In genomic region chr2:134911360-134911759, GRCm38 (mm10) we compare ENCODE assay signal across 16 mouse cellular contexts.
DNase-seq lines count a peak whose midpoint lies in the region; ATAC-seq and TF ChIP-seq lines count a peak whose summit lies in the region.
"Had no signal": no experiment of that assay in that cellular context is flagged by ENCODE, and none has a peak within 500 bp of the region (broad histone marks: within the 10 kb centered on the region; RNA-seq: fewer than 3 reads in every experiment).

No protein-coding gene starts in this region.

- no peaks in the 10 kb centered on the region for H3K4me1 ChIP-seq in midbrain, embryonic 12.5 days
- H3K4me1 ChIP-seq in midbrain, postnatal 0 days (ENCODE audit: insufficient read depth, low read length) = no peaks in the 10 kb centered on the region
- peaks cover 4% of the 10 kb centered on the region for H3K4me1 ChIP-seq in hindbrain, embryonic 14.5 days (replicated peaks; ENCODE audit: control insufficient read depth, insufficient read depth, low read length)
- H3K4me1 ChIP-seq in olfactory bulb, adult 2 months (ENCODE audit: control insufficient read depth, insufficient read depth, low read length) = peaks cover 16% of the 10 kb centered on the region

- no peak for TF ChIP-seq POLR2A in olfactory bulb, adult 2 months (IDR thresholded peaks at IDR 0.05; ENCODE audit: insufficient read depth, low read depth, low read length)

- H3K4me2 ChIP-seq in midbrain, embryonic 12.5 days (replicated peaks) = no peak overlapping the region
- H3K4me2 ChIP-seq in midbrain, postnatal 0 days (ENCODE audit: low read depth, low read length, poor library complexity, severe bottlenecking) = no peak overlapping the region
- H3K4me2 ChIP-seq in hindbrain, embryonic 14.5 days (replicated peaks) = no peak overlapping the region
- H3K4me2 ChIP-seq: heart, embryonic 12.5 days had no signal

- no peak for TF ChIP-seq CTCF in midbrain, postnatal 0 days (IDR thresholded peaks at IDR 0.05)
- no peak for TF ChIP-seq CTCF in olfactory bulb, adult 2 months (IDR thresholded peaks at IDR 0.05; ENCODE audit: insufficient read depth, low read depth, low read length)

- intact Hi-C loops in heart, postnatal 25 days (cut with DNase I) = no loop called here

- no peaks in the 10 kb centered on the region for H3K36me3 ChIP-seq in midbrain, embryonic 12.5 days
- H3K36me3 ChIP-seq in midbrain, postnatal 0 days (ENCODE audit: insufficient read depth, low read length) = no peaks in the 10 kb centered on the region
- no peaks in the 10 kb centered on the region for H3K36me3 ChIP-seq in hindbrain, embryonic 14.5 days (replicated peaks; ENCODE audit: control insufficient read depth, insufficient read depth)
- H3K36me3 ChIP-seq: heart, embryonic 12.5 days had no signal

- ATAC-seq in cerebellum, adult (ENCODE audit: insufficient number of reproducible peaks, low FRiP score, low TSS enrichment) = peak; percentile 21; the same call in 1 of the 2 replicates
- ATAC-seq in midbrain, embryonic 12.5 days (ENCODE audit: low FRiP score, low read depth) = peak; percentile 27; the same call in 1 of the 2 replicates
- no peak; the same call in 1 of the 2 replicates for ATAC-seq in midbrain, postnatal 0 days (ENCODE audit: low FRiP score)
- no peak for ATAC-seq in hindbrain, embryonic 14.5 days (ENCODE audit: low FRiP score)

- H3K9me3 ChIP-seq in midbrain, embryonic 12.5 days = no peaks in the 10 kb centered on the region
- H3K9me3 ChIP-seq in midbrain, postnatal 0 days (ENCODE audit: low read length) = no peaks in the 10 kb centered on the region
- H3K9me3 ChIP-seq in hindbrain, embryonic 14.5 days (ENCODE audit: control insufficient read depth, low read length) = no peaks in the 10 kb centered on the region
- H3K9me3 ChIP-seq: heart, embryonic 12.5 days; megakaryocyte, embryonic 14.5 days had no signal

- 88% methylated on average over 6 of the region's 6 CpGs for WGBS in midbrain, embryonic 12.5 days
- 84% methylated on average over 6 of the region's 6 CpGs for WGBS in midbrain, postnatal 0 days
- WGBS in hindbrain, embryonic 14.5 days = 68% methylated on average over 6 of the region's 6 CpGs
- 84% methylated on average over 6 of the region's 6 CpGs for WGBS in olfactory bulb, adult 2 months

- no peak overlapping the region for H3K4me3 ChIP-seq in midbrain, embryonic 12.5 days
- H3K4me3 ChIP-seq in midbrain, postnatal 0 days (ENCODE audit: low read depth, low read length) = no peak overlapping the region
- H3K4me3 ChIP-seq in hindbrain, embryonic 14.5 days (replicated peaks; ENCODE audit: low read length) = no peak overlapping the region
- no peak overlapping the region for H3K4me3 ChIP-seq in olfactory bulb, adult 2 months (ENCODE audit: insufficient read depth, low read depth, low read length)
- H3K4me3 ChIP-seq: heart, embryonic 12.5 days; megakaryocyte, embryonic 14.5 days had no signal

- H3K9ac ChIP-seq in midbrain, embryonic 12.5 days (replicated peaks) = no peak overlapping the region
- no peak overlapping the region for H3K9ac ChIP-seq in midbrain, postnatal 0 days (replicated peaks; ENCODE audit: low read length, poor library complexity, severe bottlenecking)
- H3K9ac ChIP-seq in hindbrain, embryonic 14.5 days = no peak overlapping the region
- H3K9ac ChIP-seq: heart, embryonic 12.5 days had no signal

- no peaks in the 10 kb centered on the region for H3K27me3 ChIP-seq in midbrain, embryonic 12.5 days
- H3K27me3 ChIP-seq in midbrain, postnatal 0 days (ENCODE audit: insufficient read depth, low read length) = no peaks in the 10 kb centered on the region
- no peaks in the 10 kb centered on the region for H3K27me3 ChIP-seq in hindbrain, embryonic 14.5 days (ENCODE audit: control insufficient read depth, insufficient read depth, low read length)
- H3K27me3 ChIP-seq: heart, embryonic 12.5 days; megakaryocyte, embryonic 14.5 days had no signal

- peak overlapping the region; percentile 15; the same call in 1 of the 2 replicates for H3K27ac ChIP-seq in midbrain, embryonic 12.5 days (replicated peaks)
- H3K27ac ChIP-seq in midbrain, postnatal 0 days (ENCODE audit: low read depth, low read length) = no peak overlapping the region
- H3K27ac ChIP-seq in hindbrain, embryonic 14.5 days = peak overlapping the region; percentile 69; the same call in 1 of the 2 replicates
- H3K27ac ChIP-seq in olfactory bulb, adult 2 months (ENCODE audit: insufficient read depth, low read depth, low read length) = peak overlapping the region; percentile 16; the same call in 1 of the 2 replicates

- DNase-seq in cerebellum, postnatal 10 days = no peak
- no peak for DNase-seq in midbrain, postnatal 0 days (ENCODE audit: low spot score)
- no peak for DNase-seq in hindbrain, embryonic 14.5 days (ENCODE audit: low spot score)
- no peak for DNase-seq in heart, postnatal 25 days (ENCODE audit: low spot score)
- no peak for DNase-seq in layer of hippocampus, adult 8-10 months (ENCODE audit: low spot score in 2 of 2)
- DNase-seq: adrenal gland, adult 2 months; heart, postnatal 14 days; kidney, adult 9 months; liver; lung, postnatal 14 days; thymus, postnatal 14 days had no signal

Comparison
In these comparisons a context has a peak if more than half of its experiments do, and no peak if none do; other contexts are left out.
1. ATAC-seq: peak in cerebellum, adult (single experiment) and midbrain, embryonic 12.5 days (single experiment); none in midbrain, postnatal 0 days (single experiment) and hindbrain, embryonic 14.5 days (single experiment).